Mouse (Mus musculus) lung, embryonic 16.5 days (tissue): Measurements from ENCODE around the gene Olfr310. TPM values are rescaled to one million over a fixed set of nuclear protein-coding genes. Genes with fewer than 3 reads are reported as not detected.

Experiments
- ATAC-seq: fragments of 200-750 bp; cut with Nextera tagmentation; 2 replicates; pipeline ENCODE4 v1.8.0; 2017; ENCODE audit warnings: low read depth, mild to moderate bottlenecking, moderate library complexity
- H3K27ac ChIP-seq: fragments of 300-500 bp; sonication (generic); 2 replicates; pipeline ENCODE4 v1.5.1; 2014; ENCODE audit warnings: mild to moderate bottlenecking, control low read depth, low read length
- H3K27me3 ChIP-seq: fragments of 300-500 bp; sonication (generic); 2 replicates; pipeline ENCODE4 v1.6.1; 2014; ENCODE audit warnings: low read depth, low read length, mixed read lengths; ENCODE audit not compliant: control insufficient read depth, insufficient read depth
- H3K36me3 ChIP-seq: fragments of 300-500 bp; sonication (generic); 2 replicates; pipeline ENCODE4 v1.6.1; 2014; ENCODE audit warnings: low read length; ENCODE audit not compliant: control insufficient read depth, insufficient read depth
- H3K4me1 ChIP-seq: fragments of 300-500 bp; sonication (generic); replicated peaks from 2 replicates; pipeline ENCODE4 v1.6.1; 2014; ENCODE audit warnings: low read length, mixed read lengths; ENCODE audit not compliant: control insufficient read depth, insufficient read depth
- H3K4me2 ChIP-seq: fragments of 300-500 bp; sonication (generic); 2 replicates; pipeline ENCODE4 v1.6.1; 2014; ENCODE audit warnings: low read depth, low read length, control low read depth
- H3K4me3 ChIP-seq: fragments of 300-500 bp; sonication (generic); 2 replicates; pipeline ENCODE4 v1.5.1; 2014; ENCODE audit warnings: mild to moderate bottlenecking, low read length, control low read depth
- H3K9ac ChIP-seq: fragments of 300-500 bp; sonication (generic); 2 replicates; pipeline ENCODE4 v1.6.1; 2014; ENCODE audit warnings: low read length, control low read depth
- H3K9me3 ChIP-seq: fragments of 300-500 bp; sonication (generic); 2 replicates; pipeline ENCODE4 v1.6.1; 2016; ENCODE audit warnings: low read length; ENCODE audit not compliant: control insufficient read depth
- WGBS: fragments of 180-500 bp; shearing (Covaris S2); extraction: QIAGEN DNeasy Blood & Tissue Kit; methylation state at CpG from one replicate; pipeline ENCODE4 v1.1.7; 2014; 5-methylcytosine and 5-hydroxymethylcytosine counted together
- microRNA-seq: library from miRNA; unstranded; fragments of <30 nt; microRNA quantifications from one replicate; pipeline ENCODE4, GENCODE M21; 2016
- polyA plus RNA-seq: library from polyadenylated mRNA; unstranded; fragments of >200 nt; fragmentation: Nextera tagmentation; extraction: Ambion mirVana; gene quantifications from 2 replicates; pipeline ENCODE4 v1.2.1, GENCODE M21; 2015

Gene Olfr310
- not detected in 2 replicates for polyA plus RNA-seq

DNA sequence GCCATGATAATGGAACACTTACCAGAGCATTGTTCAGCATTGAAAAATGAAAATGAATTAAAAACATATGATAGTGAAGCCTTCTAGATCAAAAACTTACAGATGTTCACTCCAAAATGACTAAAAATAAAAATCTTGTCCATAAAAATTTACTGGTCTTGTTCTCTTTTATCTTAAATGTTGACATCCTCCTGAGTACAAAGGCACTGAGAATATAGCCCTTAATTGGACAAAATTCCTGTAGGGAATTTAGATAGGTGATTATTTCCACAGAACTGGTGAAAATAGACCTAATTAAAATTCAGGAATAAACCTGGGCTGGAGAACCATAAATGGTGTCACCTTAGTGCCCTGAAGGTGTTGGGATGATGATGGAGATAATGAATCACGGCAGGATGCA, at the start of gene Olfr310:
TSS of gene Olfr310 (minus strand) at position 101 of the 400 bp plus-strand sequence.
- no peak within 1 kb of the TSS for H3K9ac ChIP-seq
- no peaks in the 10 kb centered on the region for H3K4me1 ChIP-seq
- H3K27me3 ChIP-seq, result no peaks in the 10 kb centered on the region
- no peak for ATAC-seq
- H3K4me2 ChIP-seq, result no peak within 1 kb of the TSS
- no peaks in the 10 kb centered on the region for H3K36me3 ChIP-seq
- no peak within 1 kb of the TSS for H3K27ac ChIP-seq
- 53% methylated on average over 1 of the region's 1 CpGs for WGBS
- H3K9me3 ChIP-seq, result no peaks in the 10 kb centered on the region
- no peak within 1 kb of the TSS for H3K4me3 ChIP-seq

- Histone ChIP-seq H3K9ac (no peak within 1 kb of the TSS), H3K4me1 (no peaks in the 10 kb centered on the region), H3K36me3 (no peaks in the 10 kb centered on the region), H3K9me3 (no peaks in the 10 kb centered on the region), H3K27ac (no peak within 1 kb of the TSS), H3K4me2 (no peak within 1 kb of the TSS), H3K27me3 (no peaks in the 10 kb centered on the region), H3K4me3 (no peak within 1 kb of the TSS)
- no peak for ATAC-seq
Measured at GRCm38 (mm10) chr7:86325530-86325929, 48.6 kb upstream of the Olfr310 start, which contains the start of gene Olfr308. Gene Olfr308, minus strand, starts transcription at chr7:86325630.

- ATAC-seq, result no peak
Measured at GRCm38 (mm10) chr7:86321323-86321722, 44.4 kb upstream of the Olfr310 start.

GRCm38 (mm10) chr7:86313608-86314007, 36.6 kb upstream of the Olfr310 start, which contains the start of gene Olfr309:
Gene Olfr309, minus strand, starts transcription at chr7:86313708.
- H3K9me3 ChIP-seq, result no peaks in the 10 kb centered on the region
- H3K4me3 ChIP-seq, result no peak within 1 kb of the TSS
- H3K36me3 ChIP-seq, result no peaks in the 10 kb centered on the region
- no peak within 1 kb of the TSS for H3K27ac ChIP-seq
- H3K4me1 ChIP-seq, result no peaks in the 10 kb centered on the region
- no peak within 1 kb of the TSS for H3K9ac ChIP-seq
- H3K4me2 ChIP-seq, result no peak within 1 kb of the TSS
- no peak for ATAC-seq
- WGBS, result 76% methylated on average over 2 of the region's 2 CpGs
- H3K27me3 ChIP-seq, result no peaks in the 10 kb centered on the region

More at GRCm38 (mm10) chr7:86321323-86321722, 44.4 kb upstream of the Olfr310 start:
- Histone ChIP-seq H3K4me2 (no peak overlapping the region), H3K4me1 (no peaks in the 10 kb centered on the region), H3K27me3 (no peaks in the 10 kb centered on the region), H3K9me3 (no peaks in the 10 kb centered on the region), H3K36me3 (no peaks in the 10 kb centered on the region), H3K9ac (no peak overlapping the region), H3K4me3 (no peak overlapping the region), H3K27ac (no peak overlapping the region)
- WGBS, result 85% methylated on average over 2 of the region's 2 CpGs

DNA sequence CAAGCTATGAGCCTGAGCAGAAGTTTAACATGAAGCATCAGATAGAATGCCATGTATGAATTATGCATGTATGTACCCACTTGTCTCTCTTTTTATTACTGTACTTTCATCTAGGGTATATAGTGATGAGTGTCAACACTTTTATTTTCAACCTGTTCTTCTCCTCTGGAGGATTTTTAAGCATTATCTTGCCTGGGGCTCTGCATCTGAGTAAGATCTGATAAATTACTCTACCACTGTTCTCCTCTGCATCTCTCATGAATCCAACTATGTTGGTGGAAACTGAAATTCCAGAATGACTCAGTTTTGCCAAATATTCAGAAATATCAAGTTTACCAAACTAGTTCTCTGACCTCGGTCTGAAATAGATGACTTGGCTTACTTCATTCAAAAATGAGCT, 30.8 kb downstream of the Olfr310 start, which contains the start of gene Vmn2r76:
TSS of gene Vmn2r76 (minus strand) at position 101 of the 400 bp plus-strand sequence.
- H3K4me3 ChIP-seq, result no peak within 1 kb of the TSS
- no peak for ATAC-seq
- no peak within 1 kb of the TSS for H3K27ac ChIP-seq
- no peak within 1 kb of the TSS for H3K9ac ChIP-seq
- no peak within 1 kb of the TSS for H3K4me2 ChIP-seq
- WGBS, result 57% methylated on average over 1 of the region's 1 CpGs
- no peaks in the 10 kb centered on the region for H3K27me3 ChIP-seq
- no peaks in the 10 kb centered on the region for H3K9me3 ChIP-seq
- H3K4me1 ChIP-seq, result no peaks in the 10 kb centered on the region
- H3K36me3 ChIP-seq, result no peaks in the 10 kb centered on the region

Small RNA genes lying within 50 kb of the gene (microRNA-seq; reads per million reads assigned to microRNA genes)
- gene Gm23192, result not detected

Other genes with a start within 250 kb of the Olfr310 start
- gene Vmn2r75, start 105.4 kb downstream of the Olfr310 start, polyA plus RNA-seq, result not detected in 2 replicates
- not detected in 2 replicates for gene Vmn2r76, start 30.9 kb downstream of the Olfr310 start, polyA plus RNA-seq
- gene Olfr309, start 36.5 kb upstream of the Olfr310 start, polyA plus RNA-seq, result not detected in 2 replicates
- not detected in 2 replicates for gene Olfr308, start 48.5 kb upstream of the Olfr310 start, polyA plus RNA-seq
- not detected in 2 replicates for gene Olfr307, start 60.4 kb upstream of the Olfr310 start, polyA plus RNA-seq
- not detected in 2 replicates for gene Olfr305, start 89.8 kb upstream of the Olfr310 start, polyA plus RNA-seq
- gene Olfr304, start 109.5 kb upstream of the Olfr310 start, polyA plus RNA-seq, result not detected in 2 replicates
- not detected in 2 replicates for gene Olfr303, start 120.6 kb upstream of the Olfr310 start, polyA plus RNA-seq
- not detected in 2 replicates for gene Olfr301, start 126.7 kb upstream of the Olfr310 start, polyA plus RNA-seq
- not detected in 2 replicates for gene Olfr299, start 182.7 kb upstream of the Olfr310 start, polyA plus RNA-seq
- gene Olfr298, start 215.3 kb upstream of the Olfr310 start, polyA plus RNA-seq, result not detected in 2 replicates
- not detected in 2 replicates for gene Olfr297, start 242.8 kb upstream of the Olfr310 start, polyA plus RNA-seq